Mouse (Mus musculus) midbrain, embryonic 14.5 days (tissue): ENCODE measurements around the gene Zfp382. TPM values are rescaled to one million over a fixed set of nuclear protein-coding genes. Genes with fewer than 3 reads are reported as not detected.
"Not testable (repeated sequence)": the region's sequence is repeated elsewhere in the genome, so short reads cannot be mapped to it uniquely, and the experiment has no call there.

ENCODE experiments used
- ATAC-seq: fragments of 200-750 bp; cut with Nextera tagmentation; 2 replicates; pipeline ENCODE4 v1.8.0; 2017; ENCODE audit warnings: moderate number of reproducible peaks, moderate library complexity; ENCODE audit not compliant: low FRiP score, low TSS enrichment
- DNase-seq: peaks from one replicate; pipeline ENCODE4 v3.0.0-alpha.2; 2015
- H3K27ac ChIP-seq: fragments of 300-500 bp; sonication (generic); replicated peaks from 2 replicates; pipeline ENCODE4 v1.5.1; 2014; ENCODE audit warnings: mild to moderate bottlenecking, low read depth, low read length, moderate library complexity
- H3K27me3 ChIP-seq: fragments of 300-500 bp; sonication (generic); 2 replicates; pipeline ENCODE4 v1.6.1; 2014; ENCODE audit warnings: low read length, control low read depth, mixed read lengths; ENCODE audit not compliant: control insufficient read depth, insufficient read depth
- H3K36me3 ChIP-seq: fragments of 300-500 bp; sonication (generic); 2 replicates; pipeline ENCODE4 v1.6.1; 2014; ENCODE audit warnings: low read length, control low read depth; ENCODE audit not compliant: control insufficient read depth, insufficient read depth
- H3K4me1 ChIP-seq: fragments of 300-500 bp; sonication (generic); 2 replicates; pipeline ENCODE4 v1.6.1; 2014; ENCODE audit warnings: mild to moderate bottlenecking, antibody characterized with exemption, low read length, control low read depth; ENCODE audit not compliant: control insufficient read depth, insufficient read depth
- H3K4me2 ChIP-seq: fragments of 300-500 bp; sonication (generic); 2 replicates; pipeline ENCODE4 v1.6.1; 2014; ENCODE audit warnings: mild to moderate bottlenecking, low read length, moderate library complexity
- H3K4me3 ChIP-seq: fragments of 300-500 bp; sonication (generic); replicated peaks from 2 replicates; pipeline ENCODE4 v1.5.1; 2014; ENCODE audit warnings: low read depth, low read length
- H3K9ac ChIP-seq: fragments of 300-500 bp; sonication (generic); replicated peaks from 2 replicates; pipeline ENCODE4 v1.6.1; 2014; ENCODE audit warnings: mild to moderate bottlenecking, low read length, moderate library complexity
- H3K9me3 ChIP-seq: fragments of 300-500 bp; sonication (generic); 2 replicates; pipeline ENCODE4 v1.6.1; 2016; ENCODE audit warnings: low read length, control low read depth, mixed read lengths; ENCODE audit not compliant: control insufficient read depth
- WGBS: fragments of 180-500 bp; shearing (Covaris S2); extraction: QIAGEN DNeasy Blood & Tissue Kit; methylation state at CpG from one replicate; pipeline ENCODE4 v1.1.7; 2014; 5-methylcytosine and 5-hydroxymethylcytosine counted together
- polyA plus RNA-seq: library from polyadenylated mRNA; unstranded; fragments of >200 nt; fragmentation: Nextera tagmentation; extraction: Ambion mirVana; gene quantifications from 2 replicates; pipeline ENCODE4 v1.2.1, GENCODE M21; 2014

Zfp382 gene
- polyA plus RNA-seq, 1 experiment from 2014 or later = 10.7 TPM

GRCm38 (mm10) chr7:30168914-30169582 lies 47.3 kb downstream of the Zfp382 start:
- peaks cover 16% of the 10 kb centered on the region for H3K4me1 ChIP-seq
- H3K9ac ChIP-seq = peak overlapping the region; percentile 92
- ATAC-seq = peak; percentile 48
- H3K4me2 ChIP-seq = peak overlapping the region; percentile 77
- H3K4me3 ChIP-seq = peak overlapping the region; percentile 72
- peaks cover 25% of the 10 kb centered on the region for H3K9me3 ChIP-seq
- WGBS = 3% methylated on average over 21 of the region's 21 CpGs
- H3K36me3 ChIP-seq = peaks cover 20% of the 10 kb centered on the region
- H3K27me3 ChIP-seq = no peaks in the 10 kb centered on the region
- DNase-seq = no peak
- H3K27ac ChIP-seq = peak overlapping the region; percentile 95

- peaks cover 22% of the 10 kb centered on the region for H3K9me3 ChIP-seq
- DNase-seq = peak; percentile 97
- H3K9ac ChIP-seq = peak within 1 kb of the TSS; percentile 92
- H3K4me1 ChIP-seq = peaks cover 16% of the 10 kb centered on the region
- peak within 1 kb of the TSS; percentile 72 for H3K4me3 ChIP-seq
- ATAC-seq = peak; percentile 96
- peak within 1 kb of the TSS; percentile 77 for H3K4me2 ChIP-seq
- H3K36me3 ChIP-seq = peaks cover 20% of the 10 kb centered on the region
- WGBS = under 1% methylated on average over 36 of the region's 36 CpGs
- peak within 1 kb of the TSS; percentile 95 for H3K27ac ChIP-seq
- no peaks in the 10 kb centered on the region for H3K27me3 ChIP-seq
Observed at GRCm38 (mm10) chr7:30169583-30170282, 48.0 kb downstream of the Zfp382 start, which contains the start of gene Zfp146. Gene Zfp146, minus strand, starts transcription at chr7:30169750.

GRCm38 (mm10) chr7:30170283-30170951 lies 48.7 kb downstream of the Zfp382 start:
- Histone ChIP-seq H3K27ac (peak overlapping the region; percentile 95), H3K4me2 (peak overlapping the region; percentile 77), H3K4me3 (peak overlapping the region; percentile 72), H3K9ac (peak overlapping the region; percentile 92), H3K36me3 (peaks cover 17% of the 10 kb centered on the region), H3K27me3 (no peaks in the 10 kb centered on the region), H3K4me1 (peaks cover 16% of the 10 kb centered on the region), H3K9me3 (peaks cover 18% of the 10 kb centered on the region)
- DNase-seq (peak; percentile 11), ATAC-seq (peak; percentile 2; the same call in 1 of the 2 replicates)
- WGBS = 29% methylated on average over 11 of the region's 11 CpGs

GRCm38 (mm10) chr7:30176474-30176873 lies 54.7 kb downstream of the Zfp382 start:
- H3K36me3 ChIP-seq = peaks cover 29% of the 10 kb centered on the region
- no peak overlapping the region for H3K4me3 ChIP-seq
- H3K9me3 ChIP-seq = no peaks in the 10 kb centered on the region
- no peak overlapping the region for H3K4me2 ChIP-seq
- DNase-seq = no peak
- H3K9ac ChIP-seq = no peak overlapping the region
- H3K4me1 ChIP-seq = no peaks in the 10 kb centered on the region
- WGBS = 87% methylated on average over 12 of the region's 12 CpGs
- no peak for ATAC-seq
- H3K27me3 ChIP-seq = no peaks in the 10 kb centered on the region
- no peak overlapping the region for H3K27ac ChIP-seq

- ATAC-seq (no peak), DNase-seq (no peak)
- 88% methylated on average over 11 of the region's 11 CpGs for WGBS
Observed at GRCm38 (mm10) chr7:30178256-30178655, 56.5 kb downstream of the Zfp382 start.

GRCm38 (mm10) chr7:30181308-30181707 lies 59.6 kb downstream of the Zfp382 start:
- Histone ChIP-seq H3K9me3 (no peaks in the 10 kb centered on the region), H3K9ac (no peak overlapping the region), H3K4me3 (no peak overlapping the region), H3K36me3 (peaks cover 32% of the 10 kb centered on the region), H3K4me2 (no peak overlapping the region), H3K27me3 (no peaks in the 10 kb centered on the region), H3K4me1 (peaks cover 4% of the 10 kb centered on the region; the same call in 1 of the 2 replicates), H3K27ac (peak overlapping the region; percentile 37; the same call in 1 of the 2 replicates)
- ATAC-seq = no peak
- peak; percentile 90 for DNase-seq
- WGBS = 3% methylated on average over 4 of the region's 4 CpGs

More at GRCm38 (mm10) chr7:30178256-30178655, 56.5 kb downstream of the Zfp382 start:
- no peak overlapping the region for H3K4me2 ChIP-seq
- no peaks in the 10 kb centered on the region for H3K9me3 ChIP-seq
- H3K27ac ChIP-seq = no peak overlapping the region
- no peak overlapping the region for H3K9ac ChIP-seq
- H3K4me1 ChIP-seq = no peaks in the 10 kb centered on the region
- H3K36me3 ChIP-seq = peaks cover 29% of the 10 kb centered on the region
- no peaks in the 10 kb centered on the region for H3K27me3 ChIP-seq
- H3K4me3 ChIP-seq = no peak overlapping the region

GRCm38 (mm10) chr7:30181929-30182328 lies 60.2 kb downstream of the Zfp382 start:
- Histone ChIP-seq H3K36me3 (peaks cover 33% of the 10 kb centered on the region), H3K27ac (peak overlapping the region; percentile 37; the same call in 1 of the 2 replicates)
- not testable (repeated sequence) for H3K4me3 ChIP-seq, H3K9me3 ChIP-seq, ATAC-seq, H3K9ac ChIP-seq, H3K4me2 ChIP-seq, H3K27me3 ChIP-seq, DNase-seq, H3K4me1 ChIP-seq
- WGBS = 94% methylated on average over 10 of the region's 10 CpGs

GRCm38 (mm10) chr7:30183189-30183588 lies 61.4 kb downstream of the Zfp382 start:
- DNase-seq, ATAC-seq, H3K4me1 ChIP-seq, H3K4me2 ChIP-seq, H3K9ac ChIP-seq, H3K4me3 ChIP-seq, H3K9me3 ChIP-seq, H3K27me3 ChIP-seq, H3K27ac ChIP-seq: not testable (repeated sequence)
- 67% methylated on average over 7 of the region's 7 CpGs for WGBS
- H3K36me3 ChIP-seq = peaks cover 38% of the 10 kb centered on the region
